Mouse (Mus musculus) lung, postnatal 0 days (tissue): ENCODE data around the gene Akap12.

ENCODE experiments used
- CTCF ChIP-seq: IDR thresholded peaks from 2 replicates; pipeline ENCODE4 v1.5.1; 2016; ENCODE audit warnings: antibody characterized with exemption, mild to moderate bottlenecking
- EP300 ChIP-seq: IDR thresholded peaks from 2 replicates; pipeline ENCODE4 v1.6.1; 2016; ENCODE audit warnings: antibody characterized with exemption, mild to moderate bottlenecking, control low read depth

DNA sequence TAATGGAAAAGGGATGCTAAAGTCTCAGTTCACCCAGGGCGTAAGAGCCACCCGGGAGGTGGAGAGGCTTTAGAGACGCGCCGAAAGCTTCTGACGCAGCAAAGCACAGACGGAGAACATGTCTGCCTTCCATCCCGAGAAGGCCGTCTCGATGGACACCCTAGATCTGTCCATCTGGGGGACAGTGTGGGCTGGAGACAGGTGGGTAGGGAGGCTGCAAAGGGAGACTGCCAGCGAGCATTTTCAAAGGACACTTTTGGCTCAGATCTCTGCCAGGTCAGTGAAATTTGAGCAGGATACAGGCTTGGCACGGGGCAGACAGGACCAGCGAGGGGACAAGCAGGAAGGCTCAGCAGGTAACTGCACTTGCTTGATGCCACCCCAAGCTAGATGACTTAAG lies 9.9 kb downstream of the Akap12 start:
- TF ChIP-seq CTCF = no peak
- no peak for TF ChIP-seq EP300
